26 mouse cellular contexts compared by ENCODE assay signal in the genomic region with DNA sequence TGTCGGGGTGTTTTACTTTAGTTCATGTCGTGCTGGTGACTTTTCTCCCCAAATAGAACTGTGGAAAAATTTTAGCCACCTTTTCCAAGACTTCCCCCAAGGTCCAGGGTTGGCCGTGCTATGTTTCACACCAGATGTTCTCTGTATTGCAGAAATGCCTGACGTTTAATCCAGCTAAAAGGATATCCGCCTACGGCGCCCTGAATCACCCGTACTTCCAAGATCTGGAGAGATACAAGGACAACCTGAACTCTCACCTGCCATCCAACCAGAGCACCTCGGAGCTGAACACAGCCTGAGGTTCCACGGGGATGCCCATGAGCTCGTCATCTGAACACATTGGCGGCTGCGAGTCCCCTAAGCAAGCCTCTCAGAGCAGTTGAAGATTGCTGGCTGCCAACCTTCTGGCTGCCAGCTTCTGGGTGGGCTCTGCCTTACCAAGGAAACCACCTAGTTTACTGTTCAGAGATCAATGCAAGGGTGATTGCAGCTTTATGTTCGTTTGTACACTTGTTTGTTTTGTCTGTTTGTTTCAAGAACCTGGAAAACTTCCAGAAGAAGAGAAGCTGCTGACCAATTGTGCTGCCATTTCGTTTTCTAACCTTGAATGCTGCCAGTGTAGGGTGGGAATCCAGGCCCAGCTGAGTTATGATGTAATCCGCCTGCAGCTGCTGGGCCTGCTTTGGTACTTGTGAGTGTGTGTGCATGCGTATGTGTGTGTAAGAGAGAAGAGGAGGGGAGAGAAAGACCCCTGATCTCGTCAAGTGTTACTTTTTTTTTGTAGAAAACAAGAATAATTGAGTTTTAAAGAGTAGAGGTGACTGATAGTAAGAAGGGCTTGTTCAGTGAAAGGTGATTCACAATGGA. TPM values are rescaled to one million over a fixed set of nuclear protein-coding genes. Genes with fewer than 3 reads are reported as not detected.
DNase-seq lines count a peak whose midpoint lies in the region; ATAC-seq and TF ChIP-seq lines count a peak whose summit lies in the region.
"Had no signal": no experiment of that assay in that cellular context is flagged by ENCODE, and none has a peak within 500 bp of the region (broad histone marks: within the 10 kb centered on the region; RNA-seq: fewer than 3 reads in every experiment).

No protein-coding gene starts in this region.

- no peak overlapping the region for H3K4me2 ChIP-seq in forebrain, embryonic 12.5 days
- H3K4me2 ChIP-seq in forebrain, embryonic 13.5 days: no peak overlapping the region
- H3K4me2 ChIP-seq in heart, embryonic 11.5 days: no peak overlapping the region
- no peak overlapping the region for H3K4me2 ChIP-seq in midbrain, embryonic 13.5 days (replicated peaks)
- H3K4me2 ChIP-seq: embryonic facial prominence, embryonic 13.5 days; hindbrain, embryonic 13.5 days had no signal

- H3K9me3 ChIP-seq in forebrain, embryonic 12.5 days: no peaks in the 10 kb centered on the region
- H3K9me3 ChIP-seq in forebrain, embryonic 13.5 days (replicated peaks): no peaks in the 10 kb centered on the region
- no peaks in the 10 kb centered on the region for H3K9me3 ChIP-seq in heart, embryonic 11.5 days (replicated peaks; ENCODE audit: control insufficient read depth, low read length)
- no peaks in the 10 kb centered on the region for H3K9me3 ChIP-seq in MEL (replicated peaks; ENCODE audit: insufficient read depth, low read length)
- H3K9me3 ChIP-seq in midbrain, embryonic 13.5 days: no peaks in the 10 kb centered on the region
- H3K9me3 ChIP-seq: embryonic facial prominence, embryonic 10.5 days; embryonic facial prominence, embryonic 13.5 days; forebrain, embryonic 10.5 days; hindbrain, embryonic 10.5 days; hindbrain, embryonic 13.5 days had no signal

- no peaks in the 10 kb centered on the region for H3K4me1 ChIP-seq in forebrain, embryonic 12.5 days
- no peaks in the 10 kb centered on the region for H3K4me1 ChIP-seq in forebrain, embryonic 13.5 days
- no peaks in the 10 kb centered on the region for H3K4me1 ChIP-seq in heart, embryonic 11.5 days (ENCODE audit: control insufficient read depth, insufficient read depth, low read length)
- peaks cover 3 to 5% of the 10 kb centered on the region in 2 experiments; a peak in 2 of 4 replicates for H3K4me1 ChIP-seq in MEL (ENCODE audit: control insufficient read depth in 1 of 2, insufficient read depth in 2 of 2, low read length in 2 of 2)
- no peaks in the 10 kb centered on the region for H3K4me1 ChIP-seq in midbrain, embryonic 13.5 days (replicated peaks)
- H3K4me1 ChIP-seq: embryonic facial prominence, embryonic 10.5 days; forebrain, embryonic 10.5 days; hindbrain, embryonic 10.5 days; hindbrain, embryonic 13.5 days had no signal

- ATAC-seq in forebrain, embryonic 12.5 days (ENCODE audit: low FRiP score): no peak
- ATAC-seq in forebrain, embryonic 13.5 days: no peak
- no peak for ATAC-seq in heart, embryonic 11.5 days (replicated peaks; ENCODE audit: insufficient number of reproducible peaks, low FRiP score, low TSS enrichment)
- no peak for ATAC-seq in megakaryocyte progenitor cell, adult 5-6 weeks (replicated peaks; ENCODE audit: poor library complexity)
- no peak for ATAC-seq in midbrain, embryonic 13.5 days
- ATAC-seq: activated CD4-positive, CD25-positive, alpha-beta regulatory T cell, adult 4 months; CD4-positive, CD25-positive, alpha-beta regulatory T cell, adult 4 months; intestine, postnatal 0 days had no signal

- peaks cover 5% of the 10 kb centered on the region; the same call in 1 of the 2 replicates for H3K79me2 ChIP-seq in MEL (ENCODE audit: control insufficient read depth, insufficient read depth, low read length, poor library complexity)

- TF ChIP-seq POLR2A in MEL (IDR thresholded peaks at IDR 0.05; ENCODE audit: control insufficient read depth in 1 of 2, insufficient read depth in 1 of 2, low read depth in 1 of 2, low read length in 2 of 2, poor library complexity in 1 of 2): no peak; a peak in 1 of 4 replicates
- no peak for TF ChIP-seq POLR2A in brain, embryonic 14.5 days (IDR thresholded peaks at IDR 0.05; ENCODE audit: borderline replicate concordance, extremely low read depth, insufficient read depth, insufficient read length, poor library complexity, severe bottlenecking)

- 0 out of 2 replicates have a peak overlapping the region, but pooled peaks have one; percentile 5 for H3K27ac ChIP-seq in forebrain, embryonic 12.5 days
- no peak overlapping the region for H3K27ac ChIP-seq in forebrain, embryonic 13.5 days
- H3K27ac ChIP-seq in heart, embryonic 11.5 days (ENCODE audit: low read depth, low read length): no peak overlapping the region
- no peak overlapping the region for H3K27ac ChIP-seq in MEL (ENCODE audit: control insufficient read depth, low read depth, low read length)
- no peak overlapping the region for H3K27ac ChIP-seq in midbrain, embryonic 13.5 days
- H3K27ac ChIP-seq: embryonic facial prominence, embryonic 10.5 days; embryonic facial prominence, embryonic 13.5 days; forebrain, embryonic 10.5 days; hindbrain, embryonic 10.5 days; hindbrain, embryonic 13.5 days had no signal

- 0 out of 2 replicates have a peak, but pooled peaks cover 5% of the 10 kb centered on the region for H3K36me3 ChIP-seq in forebrain, embryonic 12.5 days (replicated peaks)
- H3K36me3 ChIP-seq in forebrain, embryonic 13.5 days (ENCODE audit: poor library complexity, severe bottlenecking): peaks cover 8% of the 10 kb centered on the region; the same call in 1 of the 2 replicates
- no peaks in the 10 kb centered on the region for H3K36me3 ChIP-seq in heart, embryonic 11.5 days (ENCODE audit: control insufficient read depth, insufficient read depth, low read length)
- peaks cover 1 to 90% of the 10 kb centered on the region in 2 experiments for H3K36me3 ChIP-seq in MEL (ENCODE audit: control insufficient read depth in 1 of 2, insufficient read depth in 2 of 2, low read length in 2 of 2)
- H3K36me3 ChIP-seq in midbrain, embryonic 13.5 days: no peaks in the 10 kb centered on the region
- H3K36me3 ChIP-seq: hindbrain, embryonic 10.5 days; hindbrain, embryonic 13.5 days had no signal

- no peak overlapping the region for H3K9ac ChIP-seq in forebrain, embryonic 12.5 days
- no peak overlapping the region for H3K9ac ChIP-seq in forebrain, embryonic 13.5 days
- no peak overlapping the region for H3K9ac ChIP-seq in heart, embryonic 11.5 days (ENCODE audit: low read depth, low read length)
- no peak overlapping the region for H3K9ac ChIP-seq in MEL (ENCODE audit: control insufficient read depth, low read depth, low read length, poor library complexity, severe bottlenecking)
- no peak overlapping the region for H3K9ac ChIP-seq in midbrain, embryonic 13.5 days (replicated peaks)
- H3K9ac ChIP-seq: embryonic facial prominence, embryonic 13.5 days; hindbrain, embryonic 13.5 days had no signal

- TF ChIP-seq RAD21 in MEL (IDR thresholded peaks at IDR 0.05; ENCODE audit: low read depth, low read length): no peak

- no peaks in the 10 kb centered on the region for H3K27me3 ChIP-seq in forebrain, embryonic 12.5 days
- H3K27me3 ChIP-seq in forebrain, embryonic 13.5 days: no peaks in the 10 kb centered on the region
- no peaks in the 10 kb centered on the region for H3K27me3 ChIP-seq in heart, embryonic 11.5 days (ENCODE audit: control insufficient read depth, insufficient read depth, low read length)
- H3K27me3 ChIP-seq in MEL (ENCODE audit: control insufficient read depth in 1 of 2, insufficient read depth in 2 of 2, low read length in 2 of 2): no peaks in the 10 kb centered on the region
- no peaks in the 10 kb centered on the region for H3K27me3 ChIP-seq in midbrain, embryonic 13.5 days
- H3K27me3 ChIP-seq: embryonic facial prominence, embryonic 13.5 days; hindbrain, embryonic 13.5 days had no signal

- TF ChIP-seq CTCF in MEL (IDR thresholded peaks at IDR 0.05 in 2 of 3, conservative IDR thresholded peaks at IDR 0.05 in 1 of 3; ENCODE audit: control insufficient read depth in 1 of 3, insufficient read depth in 1 of 3, low read depth in 2 of 3, low read length in 3 of 3, poor library complexity in 1 of 3, severe bottlenecking in 1 of 3): no peak
- TF ChIP-seq CTCF in brain, embryonic 14.5 days (IDR thresholded peaks at IDR 0.05; ENCODE audit: borderline replicate concordance, extremely low read depth, insufficient read depth, insufficient read length): no peak

- H3K4me3 ChIP-seq in forebrain, embryonic 12.5 days (replicated peaks): no peak overlapping the region
- no peak overlapping the region for H3K4me3 ChIP-seq in forebrain, embryonic 13.5 days
- no peak overlapping the region for H3K4me3 ChIP-seq in heart, embryonic 11.5 days (ENCODE audit: low read depth, low read length)
- H3K4me3 ChIP-seq in MEL (ENCODE audit: control insufficient read depth in 1 of 2, insufficient read depth in 1 of 2, low read depth in 2 of 2, low read length in 2 of 2): no peak overlapping the region
- no peak overlapping the region for H3K4me3 ChIP-seq in midbrain, embryonic 13.5 days (replicated peaks)
- H3K4me3 ChIP-seq: embryonic facial prominence, embryonic 10.5 days; embryonic facial prominence, embryonic 13.5 days; erythroblast, embryonic 14.5 days; forebrain, embryonic 10.5 days; hindbrain, embryonic 10.5 days; hindbrain, embryonic 13.5 days had no signal

- peak; percentile 71 for DNase-seq in heart, adult 11 months
- no peak for DNase-seq in MEL (ENCODE audit: low read depth, low spot score)
- peak; percentile 42 for DNase-seq in brain, embryonic 14.5 days (ENCODE audit: low read depth)
- DNase-seq: adrenal gland, postnatal 25 days; cerebellum, adult 11 months; cerebellum, adult 2 months; cerebellum, postnatal 36 days; embryo, embryonic 11 days; gastrocnemius, postnatal 10 days; gastrocnemius, postnatal 36 days; heart, adult 18-20 months; kidney, adult 2 months had no signal

- WGBS in forebrain, embryonic 12.5 days: 88% methylated on average over 18 of the region's 18 CpGs
- WGBS in forebrain, embryonic 13.5 days: 85% methylated on average over 18 of the region's 18 CpGs
- 82% methylated on average over 18 of the region's 18 CpGs for WGBS in heart, embryonic 11.5 days (ENCODE audit: insufficient replicate concordance)
- WGBS in midbrain, embryonic 13.5 days: 87% methylated on average over 18 of the region's 18 CpGs

- TF ChIP-seq EP300 in MEL (IDR thresholded peaks at IDR 0.05; ENCODE audit: low read depth in 1 of 2, low read length in 2 of 2): no peak

RNA-seq across cellular contexts. Expression of a gene that starts 22.9 kb away (rescaled TPM):
- 44.1 and 44.6 TPM in 2 replicates for polyA plus RNA-seq in forebrain, embryonic 12.5 days (2016; fragmentation: Nextera tagmentation; extraction: Ambion mirVana)
- polyA plus RNA-seq in forebrain, embryonic 13.5 days (2015; fragmentation: Nextera tagmentation; extraction: Ambion mirVana): 39.0 and 40.6 TPM in 2 replicates
- 19.3 and 25.1 TPM in 2 replicates for polyA plus RNA-seq in heart, embryonic 11.5 days (2014; fragmentation: Nextera tagmentation; extraction: Ambion mirVana)
- 36.2 and 39.4 TPM in 2 replicates for total RNA-seq in MEL (2012; rRNA removed)
- polyA plus RNA-seq in MEL (2012; ENCODE audit: insufficient read depth in 1 of 2, insufficient read length in 2 of 2, low read depth in 1 of 2, low replicate concordance in 2 of 2, missing spikeins in 1 of 2): 10 to 100 TPM in 1 of 2 experiments, not detected in 1; 56.0 TPM
- 26.6 and 27.1 TPM in 2 replicates for polyA plus RNA-seq in brain, embryonic 14.5 days (2012; rRNA removed)
- total RNA-seq in megakaryocyte progenitor cell, adult 5-6 weeks (2015): 82.1 and 105 TPM in 2 replicates
- 98.5 and 129 TPM in 2 replicates for total RNA-seq in megakaryocyte progenitor cell, adult 5-6 weeks (2017)
- 32.5 and 35.5 TPM in 2 replicates for polyA plus RNA-seq in midbrain, embryonic 13.5 days (2015; fragmentation: Nextera tagmentation; extraction: Ambion mirVana)

RNA-seq across cellular contexts. Expression of a gene that starts 50.6 kb away (rescaled TPM):
- 4.9 and 6.2 TPM in 2 replicates for polyA plus RNA-seq in forebrain, embryonic 12.5 days (2016; fragmentation: Nextera tagmentation; extraction: Ambion mirVana)
- polyA plus RNA-seq in forebrain, embryonic 13.5 days (2015; fragmentation: Nextera tagmentation; extraction: Ambion mirVana): 3.1 and 3.9 TPM in 2 replicates
- 2.4 and 2.9 TPM in 2 replicates for polyA plus RNA-seq in heart, embryonic 11.5 days (2014; fragmentation: Nextera tagmentation; extraction: Ambion mirVana)
- 1.6 and 1.9 TPM in 2 replicates for total RNA-seq in MEL (2012; rRNA removed)
- polyA plus RNA-seq in MEL (2012; ENCODE audit: insufficient read depth in 1 of 2, insufficient read length in 2 of 2, low read depth in 1 of 2, low replicate concordance in 2 of 2, missing spikeins in 1 of 2): 1 to 10 TPM in 1 of 2 experiments, not detected in 1; 4.2 TPM
- 5.5 and 5.8 TPM in 2 replicates for polyA plus RNA-seq in brain, embryonic 14.5 days (2012; rRNA removed)
- 21.7 and 34.3 TPM in 2 replicates for total RNA-seq in megakaryocyte progenitor cell, adult 5-6 weeks (2015)
- total RNA-seq in megakaryocyte progenitor cell, adult 5-6 weeks (2017): 13.2 and 14.0 TPM in 2 replicates
- 4.1 and 4.3 TPM in 2 replicates for polyA plus RNA-seq in midbrain, embryonic 13.5 days (2015; fragmentation: Nextera tagmentation; extraction: Ambion mirVana)
